Mouse (Mus musculus): ENCODE results near the gene Lman2.

- TF ChIP-seq CTCF (IDR thresholded peaks at IDR 0.05; ENCODE audit: extremely low read depth, insufficient read length, insufficient replicate concordance, low read depth, low read length): no peak
- no peak for TF ChIP-seq POLR2A (IDR thresholded peaks at IDR 0.05; ENCODE audit: low read depth, low read length)
Measured at GRCm38 (mm10) chr13:55319931-55320533, 42.6 kb downstream of the Lman2 start, which contains the start of gene Prelid1.
